Mouse (Mus musculus): ENCODE data around the gene Sptan1.
A peak's percentile ranks its signal among the peaks of the same experiment; 100 is the strongest.

Sptan1 gene

GRCm38 (mm10) chr2:29965250-29965843, at the start of gene Sptan1:
TSS of gene Sptan1 (plus strand) at chr2:29965560.
- DNase-seq (ENCODE audit: low spot score in 2 of 2), result peak; percentile 97 to 98

DNA sequence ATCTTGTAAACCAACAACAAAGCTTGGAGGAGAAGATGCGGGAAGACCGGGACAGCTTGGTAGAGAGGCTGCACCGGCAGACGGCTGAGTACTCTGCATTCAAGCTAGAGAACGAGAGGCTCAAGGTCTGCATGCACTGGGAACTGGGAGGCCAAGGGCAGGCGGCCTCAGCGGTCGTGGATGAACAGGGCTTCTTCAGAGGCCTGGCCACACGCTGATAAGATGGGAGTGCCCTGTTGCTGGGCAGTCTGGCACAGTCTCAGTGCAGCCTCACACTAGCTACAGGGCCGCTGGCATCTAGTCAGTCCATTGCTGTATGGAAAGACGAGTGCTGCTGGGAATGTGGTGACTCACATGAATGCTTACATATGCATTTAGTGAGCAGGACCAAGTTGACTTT, 47.7 kb upstream of the Sptan1 start:
- no peak for DNase-seq (ENCODE audit: low spot score in 2 of 2)

DNA sequence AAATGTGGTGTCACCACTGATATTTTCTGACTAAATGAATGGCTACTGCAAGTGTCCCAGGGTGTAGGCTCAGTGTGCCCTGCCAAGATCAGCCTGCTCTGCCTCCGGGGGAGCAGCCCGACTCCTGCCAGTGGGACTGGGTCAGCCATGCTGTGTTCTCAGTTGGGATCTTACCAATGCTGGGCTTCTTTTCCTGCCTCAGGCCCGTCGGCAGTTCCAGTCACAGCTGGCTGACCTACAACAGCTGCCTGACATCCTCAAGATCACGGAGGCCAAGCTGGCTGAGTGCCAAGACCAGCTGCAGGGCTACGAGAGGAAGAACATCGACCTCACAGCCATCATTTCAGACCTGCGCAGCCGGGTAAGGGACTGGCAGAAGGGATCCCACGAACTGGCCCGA, 43.3 kb upstream of the Sptan1 start:
- peak; percentile 45 for DNase-seq (ENCODE audit: low spot score in 2 of 2)

DNA sequence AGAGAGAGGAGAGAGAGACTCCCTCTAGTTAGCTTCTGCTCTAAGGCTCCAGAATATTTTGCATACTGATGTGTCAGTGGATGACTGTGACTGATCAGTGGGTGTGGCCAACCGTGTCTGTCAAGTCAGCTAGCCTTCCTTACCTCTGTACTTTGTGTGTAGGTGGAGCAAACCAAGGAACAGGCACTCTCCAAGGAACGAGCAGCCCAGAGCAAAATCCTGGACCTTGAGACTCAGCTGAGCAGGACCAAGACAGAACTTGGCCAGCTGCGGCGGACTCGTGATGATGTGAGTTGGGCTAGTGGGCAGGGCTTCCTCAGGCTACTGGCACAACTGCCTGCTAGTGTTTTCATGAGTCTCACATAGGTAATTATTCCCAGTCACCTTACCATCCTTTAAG, 38.8 kb upstream of the Sptan1 start:
- DNase-seq (ENCODE audit: low spot score in 2 of 2), result no peak

GRCm38 (mm10) chr2:29930506-29930905, 34.9 kb upstream of the Sptan1 start:
- DNase-seq (ENCODE audit: low spot score in 2 of 2), result no peak

DNA sequence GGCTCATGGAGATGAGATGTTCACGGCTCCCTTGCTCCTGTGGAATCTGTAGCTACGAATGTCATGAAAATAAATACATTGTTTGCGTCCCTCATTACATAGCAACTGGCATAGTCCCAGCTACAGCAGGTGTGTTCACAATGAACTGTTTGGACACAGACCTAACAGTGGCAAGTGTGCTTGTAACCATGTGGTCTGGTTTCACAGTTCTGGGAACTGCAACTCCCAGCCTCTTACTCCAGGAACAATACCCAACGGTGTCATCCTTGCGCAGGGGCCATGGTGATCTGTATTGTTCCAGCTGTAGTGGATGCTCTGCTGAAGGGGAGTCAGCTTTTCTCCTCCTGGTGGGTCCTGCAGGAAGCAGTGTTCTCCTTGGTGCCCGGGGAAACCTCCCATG, 34.2 kb upstream of the Sptan1 start:
- no peak for DNase-seq (ENCODE audit: low spot score in 2 of 2)

- peak; percentile 97 to 98 for DNase-seq (ENCODE audit: low spot score in 2 of 2)
These were observed 30.3 kb upstream of the Sptan1 start, which contains the start of gene Gle1 for GRCm38 (mm10) chr2:29934906-29935599. TSS of gene Gle1 (plus strand) at chr2:29935426.

DNA sequence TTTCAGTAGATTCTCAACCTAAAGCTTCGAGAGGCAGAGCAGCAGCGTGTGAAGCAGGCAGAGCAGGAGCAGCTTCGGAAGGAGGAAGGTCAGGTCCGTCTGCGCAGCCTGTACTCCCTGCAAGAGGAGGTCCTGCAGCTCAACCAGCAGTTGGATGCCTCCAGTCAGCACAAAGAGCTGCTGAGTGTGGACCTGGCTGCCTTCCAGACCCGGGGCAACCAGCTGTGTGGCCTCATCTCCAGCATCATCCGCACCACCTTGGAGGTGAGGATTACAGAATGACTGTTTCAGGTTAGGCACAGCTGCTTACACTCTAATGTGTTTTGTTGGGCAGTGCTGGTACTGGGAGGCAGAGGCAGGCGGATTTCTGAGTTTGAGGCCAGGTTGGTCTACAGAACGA, 25.3 kb upstream of the Sptan1 start:
- no peak for DNase-seq (ENCODE audit: low spot score in 2 of 2)

GRCm38 (mm10) chr2:29940826-29941225, 24.5 kb upstream of the Sptan1 start:
- no peak for DNase-seq (ENCODE audit: low spot score in 2 of 2)

DNA sequence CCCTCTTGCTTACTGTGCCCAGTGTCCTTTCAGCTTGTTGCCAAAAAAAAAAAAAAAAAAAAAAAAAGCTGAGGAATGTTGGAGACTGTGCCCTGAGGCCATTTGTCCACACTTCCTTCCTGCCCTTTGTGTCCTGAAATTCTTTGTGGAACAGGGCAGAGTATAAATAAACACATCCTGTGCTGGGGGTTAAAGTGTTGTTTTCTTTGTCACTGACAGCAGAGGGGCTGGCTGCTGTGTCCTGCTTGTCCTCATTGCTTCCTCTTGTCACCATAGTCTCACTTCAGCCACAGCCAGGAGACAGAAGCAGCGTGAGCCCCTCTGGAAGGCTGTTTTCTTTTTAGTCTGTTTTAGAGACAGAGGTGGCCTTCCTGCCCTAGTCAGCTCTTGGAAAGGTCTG, 20.6 kb upstream of the Sptan1 start:
- DNase-seq (ENCODE audit: low spot score in 2 of 2), result no peak

- no peak for DNase-seq (ENCODE audit: low spot score in 2 of 2)
These were observed 16.5 kb upstream of the Sptan1 start for GRCm38 (mm10) chr2:29948896-29949295.

- DNase-seq (ENCODE audit: low spot score in 2 of 2), result no peak
These were observed 4.1 kb upstream of the Sptan1 start for GRCm38 (mm10) chr2:29961246-29961645.

DNA sequence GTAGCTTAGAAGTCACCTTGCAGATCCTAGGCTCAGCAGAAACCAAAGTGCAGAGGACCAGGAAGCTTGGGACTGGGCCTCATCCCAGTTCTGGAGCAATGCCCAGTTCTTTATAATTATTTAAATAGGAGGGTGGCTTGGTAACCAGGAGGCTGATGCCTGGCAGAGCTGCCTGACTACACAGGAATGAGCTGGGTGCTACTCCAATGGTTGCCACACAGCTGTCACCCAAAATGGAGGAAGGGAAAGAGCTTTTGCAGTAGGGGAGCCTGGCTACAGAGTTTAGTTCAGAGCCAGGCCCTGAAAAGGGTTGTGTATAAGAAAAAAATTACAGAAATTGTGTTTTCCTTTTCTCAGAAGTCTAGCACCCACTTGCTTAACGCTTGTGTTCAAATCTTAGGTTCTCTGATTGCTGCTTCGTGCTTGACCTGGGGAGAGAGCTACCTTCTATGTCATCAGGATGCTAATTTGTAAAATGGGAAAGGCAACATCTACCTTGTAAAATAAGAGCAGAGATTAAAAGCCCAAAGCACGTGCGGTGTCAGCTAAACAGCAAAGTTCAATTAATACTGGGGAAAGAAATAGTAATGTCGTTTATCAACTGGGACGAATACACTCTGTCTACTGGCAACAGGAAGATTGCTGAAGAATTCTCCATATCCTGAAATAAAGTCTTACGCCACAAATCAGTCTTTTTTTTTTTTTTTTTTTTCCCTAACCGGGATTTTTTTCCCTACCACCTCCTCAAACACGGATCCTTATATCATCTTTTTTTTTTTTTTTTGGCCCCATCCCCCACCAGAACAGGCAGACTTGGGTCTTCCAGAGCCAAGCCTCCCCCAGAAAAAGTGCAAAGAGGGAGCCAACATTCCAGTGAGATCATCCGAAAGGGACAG, 758 bp upstream of the Sptan1 start:
- peak; percentile 67 to 81 for DNase-seq (ENCODE audit: low spot score in 2 of 2)

DNA sequence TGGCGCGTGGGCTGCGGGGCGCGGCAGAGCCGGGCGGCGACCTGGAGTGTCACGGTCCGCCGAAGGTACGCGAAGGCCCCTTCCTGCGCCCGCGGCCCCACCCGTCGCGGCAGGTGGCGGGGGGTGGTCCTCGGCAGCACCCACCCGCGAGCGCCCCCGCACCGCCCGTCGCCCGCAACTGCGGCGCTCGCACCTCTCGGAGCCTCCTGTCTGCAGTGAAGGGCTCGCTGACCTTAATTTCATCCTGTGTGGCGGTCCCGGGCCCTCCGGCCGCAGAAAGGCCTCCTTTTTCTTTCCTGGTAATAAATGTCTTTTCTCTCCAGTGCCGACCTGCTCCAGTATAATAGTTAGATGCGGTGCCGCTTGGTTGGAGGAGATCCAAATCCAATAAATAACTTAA, 546 bp downstream of the Sptan1 start:
- DNase-seq (ENCODE audit: low spot score in 2 of 2), result peak; percentile 61 to 69

- DNase-seq (ENCODE audit: low spot score in 2 of 2), result peak; percentile 36 to 48
These were observed 1.5 kb downstream of the Sptan1 start for GRCm38 (mm10) chr2:29966826-29967225.

DNA sequence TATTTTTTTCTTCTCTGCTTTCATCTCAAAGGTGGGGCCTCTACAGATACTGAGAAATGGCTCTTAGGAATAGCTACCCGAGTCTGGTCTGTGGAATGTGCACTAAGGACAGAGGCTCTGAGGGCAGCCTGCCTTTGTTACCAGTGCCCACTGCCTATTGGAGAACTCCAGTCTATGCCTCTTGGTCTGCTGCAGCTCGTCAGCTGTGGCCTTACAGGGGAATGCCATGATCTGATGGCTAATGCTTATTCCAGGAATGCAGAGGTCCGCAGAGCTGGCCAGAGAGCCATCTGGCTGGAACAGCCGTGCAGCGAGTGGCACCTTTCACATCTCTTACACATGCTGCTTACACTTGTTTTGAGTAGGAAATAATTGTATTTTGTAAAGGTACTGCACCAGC, 2.4 kb downstream of the Sptan1 start:
- DNase-seq (ENCODE audit: low spot score in 2 of 2), result no peak

DNA sequence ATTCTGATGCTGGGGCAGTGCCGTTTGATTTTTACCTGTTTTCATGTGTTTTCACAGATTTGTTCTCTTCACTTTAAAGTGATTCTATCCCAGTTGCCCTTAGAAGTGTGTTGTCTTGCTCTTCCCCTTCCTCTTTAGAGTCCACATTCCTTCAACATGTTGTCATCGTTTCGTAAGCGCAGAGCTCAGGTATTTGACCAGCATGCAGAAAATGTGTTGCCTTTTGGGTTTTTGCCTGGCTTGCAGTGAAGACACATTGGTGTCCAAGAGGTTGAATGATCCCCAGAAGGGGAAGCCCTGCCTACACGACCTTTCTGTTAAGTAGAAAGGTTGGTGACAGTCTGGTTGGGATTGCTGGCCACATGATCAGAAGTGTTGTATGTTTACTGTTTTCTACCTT, 3.3 kb downstream of the Sptan1 start:
- DNase-seq (ENCODE audit: low spot score in 2 of 2), result no peak

- peak; percentile 56 to 64 for DNase-seq (ENCODE audit: low spot score in 2 of 2)
These were observed 6.7 kb downstream of the Sptan1 start for GRCm38 (mm10) chr2:29971838-29972635.

DNA sequence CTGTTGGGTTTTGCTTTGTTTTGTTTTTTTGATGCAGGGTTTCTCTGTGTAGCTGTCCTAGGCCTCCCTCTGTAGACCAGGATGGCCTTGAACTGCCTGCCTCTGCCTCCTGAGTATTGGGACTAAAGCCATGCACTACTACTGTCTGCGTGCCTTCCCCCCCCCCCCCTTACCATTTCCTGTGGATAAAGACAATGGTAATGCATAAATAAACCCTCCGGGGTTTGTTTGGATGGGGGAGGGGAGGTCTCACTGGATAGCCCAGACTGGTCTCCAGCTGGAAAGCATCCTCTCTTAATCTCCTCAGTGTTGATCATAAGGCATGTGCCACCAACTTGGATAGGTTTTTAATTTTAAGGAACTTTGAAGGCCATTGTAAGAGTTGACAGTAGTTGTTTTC, 8.2 kb downstream of the Sptan1 start:
- DNase-seq (ENCODE audit: low spot score in 2 of 2), result no peak

GRCm38 (mm10) chr2:29977307-29977706, 11.9 kb downstream of the Sptan1 start:
- DNase-seq (ENCODE audit: low spot score in 2 of 2), result no peak

DNA sequence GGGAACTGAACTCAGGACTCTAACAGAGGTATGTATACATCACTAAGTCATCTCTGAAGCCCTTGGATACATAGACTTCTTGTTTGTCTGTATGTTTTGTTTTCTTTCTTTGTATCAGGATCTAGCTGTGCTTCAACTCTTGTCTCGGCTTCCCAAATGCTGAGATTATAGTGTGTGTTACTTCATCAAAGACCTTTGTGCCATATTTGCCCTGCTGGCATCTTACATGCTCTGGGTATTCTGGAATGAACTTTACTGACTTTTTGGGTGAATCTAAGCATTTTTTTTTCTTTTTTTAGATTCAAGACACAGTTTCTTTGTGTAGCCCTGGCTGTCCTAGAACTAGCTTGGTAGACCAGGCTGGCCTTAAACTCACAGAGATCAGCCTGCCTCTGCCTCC, 15.3 kb downstream of the Sptan1 start:
- no peak for DNase-seq (ENCODE audit: low spot score in 2 of 2)

DNA sequence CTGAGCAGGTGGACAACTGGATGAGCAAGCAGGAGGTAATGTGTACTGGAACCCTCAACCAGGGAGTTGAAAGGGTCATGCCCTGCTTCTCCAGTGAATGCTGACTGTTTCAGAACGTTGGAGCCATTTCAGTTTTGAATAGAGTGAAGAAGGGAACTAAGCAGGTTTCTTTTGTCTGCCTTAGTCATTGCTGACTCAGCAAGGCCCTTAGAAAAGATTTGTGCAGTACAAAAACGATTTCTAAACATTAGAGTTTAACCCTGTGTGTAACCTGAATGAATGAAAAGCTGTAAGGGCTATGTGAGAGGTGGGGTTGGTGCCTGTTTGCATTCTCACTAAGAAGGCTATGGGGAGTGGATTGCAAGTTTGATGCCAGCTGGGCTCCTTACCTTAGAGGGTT, 26.6 kb downstream of the Sptan1 start:
- DNase-seq (ENCODE audit: low spot score in 2 of 2), result no peak
